Mouse (Mus musculus): ENCODE data around the gene Spata13. TPM values are rescaled to one million over a fixed set of nuclear protein-coding genes. Genes with fewer than 3 reads are reported as not detected.

Gene Spata13
- polyA plus RNA-seq, 1 experiment from 2014 or later, result 22.9 TPM

DNA sequence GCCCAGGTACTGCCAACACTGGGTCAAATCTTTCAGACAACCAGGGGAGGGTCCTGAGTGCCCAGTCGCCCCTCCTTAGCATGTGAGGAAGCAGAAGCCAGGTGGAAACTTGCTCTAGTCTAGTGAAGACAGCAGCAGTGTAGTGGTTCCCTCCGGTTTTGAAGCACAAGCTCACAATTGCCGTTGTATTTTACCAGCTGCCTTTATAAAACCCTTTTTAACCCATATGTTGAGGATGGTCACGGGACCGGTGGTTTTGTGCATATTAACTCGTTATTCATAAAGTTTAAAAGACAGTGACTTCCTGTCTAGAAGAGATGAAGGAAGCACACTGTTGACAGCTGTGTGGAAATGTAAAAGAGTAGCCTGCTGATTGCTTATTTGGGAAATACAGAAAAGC lies 98.3 kb downstream of the Spata13 start:
- ATAC-seq (ENCODE audit: low FRiP score), result no peak
- Histone ChIP-seq H3K4me1 (peaks cover 42% of the 10 kb centered on the region), H3K27ac (replicated peaks) (no peak overlapping the region), H3K4me2 (no peak overlapping the region), H3K36me3 (no peaks in the 10 kb centered on the region), H3K9ac (replicated peaks) (no peak overlapping the region), H3K27me3 (replicated peaks) (no peaks in the 10 kb centered on the region), H3K4me3 (replicated peaks) (no peak overlapping the region), H3K9me3 (replicated peaks) (no peaks in the 10 kb centered on the region)
- WGBS, result 66% methylated on average over 6 of the region's 6 CpGs

DNA sequence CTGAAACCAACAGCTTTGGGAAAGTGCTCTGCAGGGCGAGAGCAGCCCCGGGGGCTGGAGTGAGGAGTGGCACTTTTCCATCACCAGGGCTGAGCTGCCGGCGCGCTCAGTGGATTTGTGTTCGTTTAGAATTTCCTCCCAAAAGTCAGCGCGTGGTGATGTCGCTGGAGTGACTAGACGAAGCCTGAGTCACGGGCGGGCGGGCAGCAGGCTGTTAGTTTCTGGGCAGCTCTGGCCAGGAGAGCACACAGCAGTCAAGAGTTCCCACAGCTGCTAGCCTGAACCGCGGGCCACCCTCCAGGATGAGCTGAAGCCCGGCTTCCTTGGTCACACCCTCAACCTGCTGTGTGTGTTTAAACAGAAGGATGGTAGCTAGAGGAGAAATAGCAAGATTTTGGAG lies 99.0 kb downstream of the Spata13 start:
- Histone ChIP-seq H3K36me3 (no peaks in the 10 kb centered on the region), H3K4me2 (peak overlapping the region; percentile 41), H3K4me1 (peaks cover 42% of the 10 kb centered on the region), H3K9ac (replicated peaks) (no peak overlapping the region; the same call in 1 of the 2 replicates), H3K27ac (replicated peaks) (peak overlapping the region; percentile 46), H3K9me3 (replicated peaks) (no peaks in the 10 kb centered on the region), H3K4me3 (replicated peaks) (0 out of 2 replicates have a peak overlapping the region, but pooled peaks have one; percentile 4), H3K27me3 (replicated peaks) (no peaks in the 10 kb centered on the region)
- ATAC-seq (ENCODE audit: low FRiP score), result no peak
- WGBS, result 33% methylated on average over 16 of the region's 16 CpGs

DNA sequence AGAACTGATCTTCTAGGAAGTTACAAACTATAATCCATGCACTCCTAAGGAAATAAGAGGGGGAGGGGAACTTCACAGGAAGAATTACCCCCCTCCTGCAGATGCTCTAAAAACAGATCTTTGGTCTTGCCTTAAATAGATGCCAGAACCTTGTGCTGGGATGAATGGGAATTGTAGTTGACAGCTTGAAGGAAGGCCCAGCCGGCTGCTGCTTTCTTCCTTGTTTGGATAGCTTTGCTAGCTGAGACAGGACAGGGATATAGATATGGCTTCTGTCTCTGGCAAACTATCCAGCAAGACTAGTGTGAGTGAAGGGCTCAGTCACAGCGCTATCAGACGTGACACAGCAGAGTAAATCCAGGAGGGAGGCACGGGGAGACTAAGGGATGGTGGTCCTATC lies 99.9 kb downstream of the Spata13 start:
- H3K9me3 ChIP-seq (replicated peaks), result no peaks in the 10 kb centered on the region
- H3K4me2 ChIP-seq, result no peak overlapping the region
- no peak overlapping the region for H3K9ac ChIP-seq (replicated peaks)
- H3K27ac ChIP-seq (replicated peaks), result no peak overlapping the region
- H3K4me3 ChIP-seq (replicated peaks), result no peak overlapping the region
- no peaks in the 10 kb centered on the region for H3K36me3 ChIP-seq
- no peak for ATAC-seq (ENCODE audit: low FRiP score)
- peaks cover 46% of the 10 kb centered on the region for H3K4me1 ChIP-seq
- H3K27me3 ChIP-seq (replicated peaks), result no peaks in the 10 kb centered on the region
- WGBS, result 65% methylated on average over 4 of the region's 4 CpGs

DNA sequence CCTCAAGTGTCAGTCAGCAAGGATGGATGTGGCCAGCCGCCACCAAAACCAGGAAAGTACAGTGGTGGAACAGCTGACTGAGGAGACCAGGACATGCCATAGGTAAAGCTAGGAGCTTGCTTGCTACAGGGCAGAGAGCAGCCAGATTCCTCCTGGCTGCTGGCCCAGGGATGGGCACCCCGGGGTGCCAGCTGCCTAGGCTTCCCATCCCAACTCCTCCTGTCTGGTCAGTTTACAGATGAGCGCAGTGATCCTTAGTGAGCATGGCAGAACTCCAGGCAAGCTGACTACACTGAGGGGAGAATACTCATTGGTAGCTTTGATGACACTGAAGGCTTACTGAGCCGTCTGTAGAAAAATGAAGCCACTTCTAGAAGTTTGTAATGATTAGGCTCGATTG lies 101.4 kb downstream of the Spata13 start:
- H3K27ac ChIP-seq (replicated peaks), result no peak overlapping the region
- ATAC-seq (ENCODE audit: low FRiP score), result no peak
- 59% methylated on average over 5 of the region's 5 CpGs for WGBS

DNA sequence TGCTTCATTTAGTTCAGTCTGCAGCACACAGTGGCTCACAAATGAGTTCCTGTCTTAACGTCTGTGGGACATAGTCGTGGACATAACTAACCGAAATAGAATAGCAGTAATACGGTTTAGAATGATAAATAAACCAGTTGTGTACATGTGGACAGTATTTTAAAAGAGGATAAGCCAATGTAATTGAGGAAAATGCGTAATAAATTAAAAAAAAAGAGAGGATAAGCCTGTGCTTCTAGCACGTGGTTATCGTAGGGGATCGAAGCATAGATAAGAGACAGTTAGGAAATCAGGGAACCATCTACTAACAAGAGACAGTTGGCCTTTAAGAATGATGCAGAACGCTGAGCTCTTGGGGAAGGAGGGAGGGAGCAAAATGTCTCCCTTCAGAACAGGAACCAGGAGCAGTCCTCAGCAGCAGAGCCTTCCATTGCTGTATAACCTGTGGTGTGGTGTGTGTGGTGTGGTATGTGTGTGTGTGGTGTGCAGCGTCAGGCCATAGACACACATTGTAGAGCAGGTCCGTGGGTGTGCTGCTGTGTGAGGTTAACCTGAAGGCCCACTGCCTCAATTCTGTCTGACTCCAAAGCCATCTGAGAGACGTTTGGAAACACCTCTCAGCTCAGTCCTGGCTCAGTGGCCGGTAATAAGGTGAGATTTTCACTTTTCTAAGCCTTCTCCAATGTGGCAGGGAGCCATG lies 102.2 kb downstream of the Spata13 start:
- WGBS, result 54% methylated on average over 13 of the region's 13 CpGs
- Histone ChIP-seq H3K4me1 (peaks cover 61% of the 10 kb centered on the region), H3K4me2 (0 out of 2 replicates have a peak overlapping the region, but pooled peaks have one; percentile 9), H3K9me3 (replicated peaks) (no peaks in the 10 kb centered on the region), H3K36me3 (no peaks in the 10 kb centered on the region), H3K4me3 (replicated peaks) (no peak overlapping the region), H3K9ac (replicated peaks) (no peak overlapping the region), H3K27me3 (replicated peaks) (no peaks in the 10 kb centered on the region), H3K27ac (replicated peaks) (peak overlapping the region; percentile 67)
- no peak for ATAC-seq (ENCODE audit: low FRiP score)

More for the DNA sequence above, 101.4 kb downstream of the Spata13 start:
- H3K4me1 ChIP-seq, result peaks cover 54% of the 10 kb centered on the region
- no peak overlapping the region for H3K9ac ChIP-seq (replicated peaks)
- H3K36me3 ChIP-seq, result no peaks in the 10 kb centered on the region
- no peaks in the 10 kb centered on the region for H3K9me3 ChIP-seq (replicated peaks)
- H3K4me2 ChIP-seq, result no peak overlapping the region
- H3K4me3 ChIP-seq (replicated peaks), result no peak overlapping the region
- H3K27me3 ChIP-seq (replicated peaks), result no peaks in the 10 kb centered on the region

DNA sequence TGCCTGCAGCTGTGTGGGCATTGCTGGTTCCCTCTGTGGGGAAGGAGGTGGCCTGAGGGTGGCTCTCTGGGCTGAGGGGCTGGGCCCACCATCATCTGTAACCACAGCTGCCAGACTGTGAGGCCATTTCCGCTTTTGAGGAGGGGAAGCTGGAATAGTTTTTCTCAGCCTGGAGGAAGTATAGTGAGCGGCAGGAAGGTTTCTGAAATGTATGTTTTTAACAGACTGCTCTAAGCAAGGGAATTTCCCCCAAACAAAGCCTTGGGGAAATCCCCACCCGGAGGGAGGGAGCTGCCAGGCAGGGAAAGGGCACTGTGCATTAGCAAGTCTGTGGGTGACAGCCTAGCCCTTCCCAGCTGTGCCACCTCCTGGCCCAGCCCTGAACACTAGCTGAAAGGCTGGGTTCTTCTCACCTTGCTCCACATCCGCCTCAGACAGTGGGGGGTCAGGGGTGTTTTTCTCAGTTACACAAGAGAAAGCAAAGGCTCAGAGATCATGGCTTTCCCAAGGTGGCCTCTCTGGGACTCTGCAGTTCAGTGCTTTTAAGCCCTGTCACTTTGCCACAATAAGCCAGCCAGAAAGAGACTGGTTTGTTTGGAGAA lies 102.9 kb downstream of the Spata13 start:
- no peaks in the 10 kb centered on the region for H3K27me3 ChIP-seq (replicated peaks)
- H3K9me3 ChIP-seq (replicated peaks), result no peaks in the 10 kb centered on the region
- no peak for ATAC-seq (ENCODE audit: low FRiP score)
- H3K4me1 ChIP-seq, result peaks cover 68% of the 10 kb centered on the region
- WGBS, result 12% methylated on average over 4 of the region's 4 CpGs
- H3K4me2 ChIP-seq, result 0 out of 2 replicates have a peak overlapping the region, but pooled peaks have one; percentile 9
- H3K4me3 ChIP-seq (replicated peaks), result no peak overlapping the region
- no peak overlapping the region for H3K9ac ChIP-seq (replicated peaks)
- H3K27ac ChIP-seq (replicated peaks), result peak overlapping the region; percentile 67
- no peaks in the 10 kb centered on the region for H3K36me3 ChIP-seq

DNA sequence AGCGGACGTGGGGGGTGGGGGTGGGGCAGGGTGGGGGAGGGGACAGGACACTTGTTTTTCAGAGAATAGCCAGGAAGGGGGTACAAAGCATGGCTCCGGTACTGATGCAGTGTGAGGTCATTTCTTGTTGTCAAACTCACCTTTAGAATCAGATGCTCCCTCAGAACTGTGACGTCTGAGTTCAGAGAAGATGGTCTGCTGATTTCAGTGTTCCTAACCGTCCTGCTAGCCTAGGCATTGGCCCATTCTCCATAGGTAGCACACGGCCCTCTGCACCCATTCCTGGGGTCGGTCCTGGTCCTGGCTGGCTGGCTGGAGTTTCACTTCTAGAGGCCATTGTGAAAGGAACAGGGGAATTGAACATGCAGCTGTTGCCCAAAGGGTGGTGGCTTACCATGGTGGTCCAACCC lies 103.4 kb downstream of the Spata13 start:
- H3K4me3 ChIP-seq (replicated peaks), result no peak overlapping the region
- H3K4me1 ChIP-seq, result peaks cover 73% of the 10 kb centered on the region
- no peaks in the 10 kb centered on the region for H3K36me3 ChIP-seq
- peak overlapping the region; percentile 67; the same call in 1 of the 2 replicates for H3K27ac ChIP-seq (replicated peaks)
- no peaks in the 10 kb centered on the region for H3K9me3 ChIP-seq (replicated peaks)
- ATAC-seq (ENCODE audit: low FRiP score), result no peak
- WGBS, result 27% methylated on average over 7 of the region's 7 CpGs
- H3K27me3 ChIP-seq (replicated peaks), result no peaks in the 10 kb centered on the region
- no peak overlapping the region for H3K9ac ChIP-seq (replicated peaks)
- no peak overlapping the region for H3K4me2 ChIP-seq

DNA sequence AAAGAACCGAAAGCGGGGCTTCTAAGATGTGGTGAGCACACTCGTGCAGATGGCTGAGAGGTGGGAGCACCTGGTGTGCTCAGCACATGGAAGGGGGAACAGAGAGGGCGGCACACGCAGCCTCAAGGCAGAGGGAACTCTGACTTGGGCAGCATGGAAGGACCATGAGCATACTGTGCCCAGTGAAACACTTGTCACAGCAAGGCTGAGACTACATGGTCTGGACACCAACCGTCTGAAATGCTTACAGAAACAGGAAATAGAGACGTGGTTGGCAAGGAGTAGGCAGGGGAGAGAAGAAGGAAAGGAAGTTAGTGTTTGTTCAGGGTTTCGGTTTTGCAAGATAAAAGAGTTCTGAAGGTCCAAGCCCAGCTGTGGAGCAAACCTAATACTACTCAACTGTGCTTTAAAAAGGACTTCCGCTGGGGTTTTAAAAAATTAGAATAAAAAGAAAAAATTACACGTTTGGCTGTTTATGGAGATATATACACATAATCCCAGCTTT lies 104.7 kb downstream of the Spata13 start:
- Histone ChIP-seq H3K4me1 (peaks cover 69% of the 10 kb centered on the region), H3K4me3 (replicated peaks) (no peak overlapping the region), H3K27me3 (replicated peaks) (no peaks in the 10 kb centered on the region), H3K27ac (replicated peaks) (peak overlapping the region; percentile 56; the same call in 1 of the 2 replicates), H3K4me2 (no peak overlapping the region), H3K36me3 (no peaks in the 10 kb centered on the region), H3K9ac (replicated peaks) (no peak overlapping the region), H3K9me3 (replicated peaks) (no peaks in the 10 kb centered on the region)
- 73% methylated on average over 10 of the region's 10 CpGs for WGBS
- ATAC-seq (ENCODE audit: low FRiP score), result no peak

DNA sequence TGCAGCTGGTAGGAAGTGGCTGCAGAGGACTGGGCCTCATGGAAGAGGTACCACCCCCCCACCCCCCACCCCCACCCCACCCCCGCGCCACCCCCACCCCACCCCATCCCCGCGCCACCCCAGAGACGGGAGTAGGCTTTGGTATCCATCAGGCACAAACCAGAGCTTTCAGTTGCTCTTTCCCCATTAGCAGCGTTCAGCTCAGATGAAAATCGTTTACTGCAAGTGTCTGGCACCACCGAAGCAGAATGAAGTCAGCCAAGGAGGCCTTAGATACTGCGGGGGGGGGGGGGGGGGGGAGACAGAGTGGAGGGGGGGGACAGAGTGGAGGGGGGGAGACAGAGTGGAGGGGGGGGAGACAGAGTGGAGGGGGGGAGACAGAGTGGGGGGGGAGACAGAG lies 105.4 kb downstream of the Spata13 start:
- H3K9me3 ChIP-seq (replicated peaks), result no peaks in the 10 kb centered on the region
- H3K27me3 ChIP-seq (replicated peaks), result no peaks in the 10 kb centered on the region
- WGBS, result 21% methylated on average over 8 of the region's 9 CpGs
- H3K36me3 ChIP-seq, result no peaks in the 10 kb centered on the region
- ATAC-seq (ENCODE audit: low FRiP score), result no peak
- no peak overlapping the region for H3K4me2 ChIP-seq
- no peak overlapping the region for H3K27ac ChIP-seq (replicated peaks)
- no peak overlapping the region for H3K4me3 ChIP-seq (replicated peaks)
- H3K4me1 ChIP-seq, result peaks cover 66% of the 10 kb centered on the region
- no peak overlapping the region for H3K9ac ChIP-seq (replicated peaks)

DNA sequence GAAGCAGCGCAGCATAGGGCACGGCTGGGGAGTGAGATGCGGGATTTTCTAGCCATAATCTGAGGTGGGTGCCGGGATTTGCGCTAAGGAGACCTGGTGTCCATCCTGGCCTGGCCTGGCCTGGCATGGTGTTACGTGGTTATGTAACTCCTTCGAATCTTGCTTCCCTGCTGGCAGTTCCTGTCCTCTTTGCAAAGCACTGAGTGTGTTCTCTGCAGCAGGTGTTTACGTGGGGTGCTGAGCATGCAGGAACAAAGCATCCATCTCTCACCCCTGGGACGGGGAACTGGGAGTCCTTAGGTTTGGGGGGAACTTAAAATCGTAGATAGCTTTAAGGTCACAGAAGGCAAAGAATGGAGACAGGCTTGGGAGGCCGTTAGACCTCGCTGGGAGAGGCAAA lies 105.8 kb downstream of the Spata13 start:
- peaks cover 66% of the 10 kb centered on the region for H3K4me1 ChIP-seq
- H3K27ac ChIP-seq (replicated peaks), result no peak overlapping the region

DNA sequence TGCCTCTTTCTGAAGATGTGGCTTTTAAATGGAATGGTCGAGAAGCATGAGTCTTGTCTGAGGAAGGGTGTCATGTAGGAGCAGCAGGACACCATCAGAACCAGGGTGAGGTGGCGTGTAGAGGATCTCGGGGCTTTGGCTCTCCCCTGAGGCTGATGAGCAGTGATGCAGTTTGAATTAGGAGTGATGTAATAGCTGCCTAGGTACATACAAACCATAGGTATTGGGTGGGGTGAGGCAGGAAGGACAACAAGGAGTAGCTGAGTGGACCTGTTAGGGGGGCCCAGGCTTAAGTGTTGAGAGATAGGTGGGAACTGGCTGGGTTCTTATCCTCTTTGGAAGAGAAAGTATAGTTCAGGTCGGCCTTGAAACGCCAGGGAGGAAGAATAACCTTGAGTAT lies 106.7 kb downstream of the Spata13 start:
- Histone ChIP-seq H3K27me3 (replicated peaks) (no peaks in the 10 kb centered on the region), H3K36me3 (no peaks in the 10 kb centered on the region), H3K4me1 (peaks cover 58% of the 10 kb centered on the region), H3K9me3 (replicated peaks) (no peaks in the 10 kb centered on the region), H3K9ac (replicated peaks) (no peak overlapping the region), H3K27ac (replicated peaks) (0 out of 2 replicates have a peak overlapping the region, but pooled peaks have one; percentile 65), H3K4me2 (no peak overlapping the region), H3K4me3 (replicated peaks) (no peak overlapping the region)
- WGBS, result 82% methylated on average over 5 of the region's 5 CpGs
- ATAC-seq (ENCODE audit: low FRiP score), result no peak

More for the DNA sequence above, 105.8 kb downstream of the Spata13 start:
- H3K9ac ChIP-seq (replicated peaks), result no peak overlapping the region
- ATAC-seq (ENCODE audit: low FRiP score), result no peak
- H3K4me3 ChIP-seq (replicated peaks), result no peak overlapping the region
- H3K36me3 ChIP-seq, result no peaks in the 10 kb centered on the region
- no peak overlapping the region for H3K4me2 ChIP-seq
- no peaks in the 10 kb centered on the region for H3K9me3 ChIP-seq (replicated peaks)
- no peaks in the 10 kb centered on the region for H3K27me3 ChIP-seq (replicated peaks)
- WGBS, result 76% methylated on average over 12 of the region's 12 CpGs

DNA sequence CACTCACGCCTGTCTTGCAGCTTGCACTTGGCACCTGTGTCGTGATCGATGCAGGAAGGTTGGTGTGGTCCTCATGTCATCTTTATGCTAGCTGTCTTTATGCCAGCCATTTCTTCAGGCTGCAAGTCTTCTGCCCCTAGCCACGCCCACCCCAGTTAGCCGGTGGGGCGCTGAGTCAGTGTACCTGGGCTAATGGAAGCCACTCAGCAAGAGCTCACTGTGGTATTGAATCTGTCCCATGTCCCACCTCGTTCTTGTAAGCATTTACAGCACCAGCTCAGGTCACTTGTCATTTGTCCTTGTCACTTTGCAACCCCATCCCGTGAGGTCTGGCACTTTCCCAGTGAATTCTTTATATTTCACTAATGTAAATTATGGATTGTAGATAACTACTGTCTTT lies 107.2 kb downstream of the Spata13 start:
- H3K4me1 ChIP-seq, result peaks cover 54% of the 10 kb centered on the region
- ATAC-seq (ENCODE audit: low FRiP score), result no peak
- H3K4me2 ChIP-seq, result no peak overlapping the region
- no peak overlapping the region for H3K9ac ChIP-seq (replicated peaks)
- no peak overlapping the region for H3K4me3 ChIP-seq (replicated peaks)
- WGBS, result 69% methylated on average over 8 of the region's 8 CpGs
- H3K36me3 ChIP-seq, result no peaks in the 10 kb centered on the region
- H3K27me3 ChIP-seq (replicated peaks), result no peaks in the 10 kb centered on the region
- peak overlapping the region; percentile 65; the same call in 1 of the 2 replicates for H3K27ac ChIP-seq (replicated peaks)
- H3K9me3 ChIP-seq (replicated peaks), result no peaks in the 10 kb centered on the region
